Mouse (Mus musculus) heart, postnatal 36 days (tissue): ENCODE measurements around the gene Rapsn. TPM values are rescaled to one million over a fixed set of nuclear protein-coding genes. Genes with fewer than 3 reads are reported as not detected.

Experiments
- DNase-seq, 2 experiments: peaks; one replicate each; pipeline ENCODE4 v3.0.0; 2021 to 2022
- intact Hi-C: fragments of 180-260 bp; cut with DNase I; formaldehyde crosslinking; loops from one replicate; pipeline ENCODE4 v1.15.1; 2025
- total RNA-seq, 2 experiments: library from RNA; stranded (reverse); gene quantifications; 2 replicates each; pipeline ENCODE4 v1.2.3; 2021

Gene Rapsn
- total RNA-seq, 2 experiments from 2014 or later, result 16.9 to 17.8 TPM

GRCm38 (mm10) chr2:91077957-91078313, 42.5 kb downstream of the Rapsn start:
- DNase-seq, result no peak
- intact Hi-C loops, result no loop called here

- intact Hi-C loops, result no loop called here
- no peak for DNase-seq
These were observed 43.0 kb downstream of the Rapsn start for GRCm38 (mm10) chr2:91078314-91079025.

- no peak for DNase-seq
- intact Hi-C loops, result no loop called here
These were observed 43.6 kb downstream of the Rapsn start for GRCm38 (mm10) chr2:91079026-91079384.

DNA sequence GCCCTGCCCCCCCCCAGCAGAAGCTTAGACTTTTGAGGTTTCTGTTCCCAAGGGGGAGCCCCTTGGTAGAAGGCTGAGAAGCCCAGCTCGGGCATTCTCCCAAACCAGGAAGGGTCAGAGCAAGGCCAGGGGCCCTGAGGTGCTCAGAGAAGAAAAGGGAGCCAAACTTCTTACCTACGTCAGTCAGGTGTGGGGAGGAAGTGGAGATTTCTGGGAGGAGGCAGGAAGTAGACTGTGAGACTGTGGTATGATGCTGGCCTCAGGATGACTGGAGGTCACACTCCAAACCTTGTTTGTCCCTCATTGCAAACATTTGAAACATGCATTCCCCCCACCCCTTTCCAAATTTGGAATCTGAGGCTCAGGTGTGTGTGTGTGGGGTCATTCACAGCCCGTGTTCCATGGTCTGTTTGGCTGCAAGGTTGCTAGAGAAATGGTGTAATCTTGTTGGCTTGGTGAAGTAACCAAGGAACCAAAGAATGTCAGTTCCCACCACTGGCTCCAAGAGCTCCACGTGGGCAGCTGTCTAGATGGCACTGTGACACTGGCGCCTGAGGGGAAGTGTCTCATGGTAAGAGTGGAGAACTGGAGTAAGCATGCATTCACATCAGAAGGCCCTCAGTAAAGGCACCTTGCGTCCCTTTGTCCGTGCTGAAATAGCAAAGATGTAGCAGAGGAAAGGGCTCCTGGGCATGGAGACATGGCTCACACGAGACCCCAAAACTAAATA, 45.5 kb downstream of the Rapsn start:
- intact Hi-C loops, result no loop called here
- DNase-seq, result no peak

DNA sequence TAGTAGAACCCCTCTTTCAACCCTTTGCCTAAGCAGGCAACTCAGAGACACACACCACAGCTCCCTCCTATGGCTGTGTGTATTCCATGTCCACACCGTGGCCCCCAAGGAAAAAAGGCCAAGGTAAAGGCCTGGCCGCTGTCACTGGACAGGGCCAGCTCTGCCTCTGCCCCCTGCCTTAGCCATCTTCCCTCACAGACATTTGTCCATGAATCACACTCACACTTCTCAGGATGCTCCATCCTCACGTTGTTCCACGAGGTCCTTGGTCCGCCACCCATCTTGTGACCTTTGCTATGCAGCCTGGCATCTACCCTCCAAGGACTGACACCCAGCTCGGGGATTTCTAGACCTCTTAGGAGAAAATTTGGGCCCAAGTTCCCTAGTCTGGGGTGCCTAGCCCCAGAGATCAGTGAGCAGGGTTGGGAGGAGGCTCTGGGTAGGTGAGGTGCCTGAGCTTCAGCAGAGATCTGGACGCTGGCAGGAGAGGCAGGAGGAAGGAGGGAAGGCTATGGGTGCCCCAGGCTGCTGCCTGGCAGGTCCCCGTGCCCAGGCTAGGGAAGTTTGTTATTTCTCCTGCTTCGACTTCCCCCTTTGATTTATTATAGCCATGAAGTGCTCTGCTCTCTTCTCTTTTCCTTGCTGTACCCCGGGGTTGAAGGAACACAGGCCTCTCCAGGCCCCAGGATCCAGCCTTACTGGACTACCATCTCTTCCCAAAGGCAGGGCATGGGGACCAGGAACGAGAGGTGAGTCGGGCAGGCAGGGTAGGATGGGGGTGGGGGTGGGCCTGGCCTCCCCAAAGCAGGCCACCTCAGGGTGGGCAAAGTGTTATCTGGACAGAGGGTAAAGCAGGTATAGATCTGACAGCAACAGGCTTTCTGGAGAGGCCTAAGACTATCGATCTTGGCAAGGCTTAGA, 46.6 kb downstream of the Rapsn start, which contains the start of gene Spi1:
Gene Spi1, plus strand, starts transcription at position 616 of the 921 bp plus-strand sequence.
- no peak for DNase-seq
- intact Hi-C loops, result no loop called here

DNA sequence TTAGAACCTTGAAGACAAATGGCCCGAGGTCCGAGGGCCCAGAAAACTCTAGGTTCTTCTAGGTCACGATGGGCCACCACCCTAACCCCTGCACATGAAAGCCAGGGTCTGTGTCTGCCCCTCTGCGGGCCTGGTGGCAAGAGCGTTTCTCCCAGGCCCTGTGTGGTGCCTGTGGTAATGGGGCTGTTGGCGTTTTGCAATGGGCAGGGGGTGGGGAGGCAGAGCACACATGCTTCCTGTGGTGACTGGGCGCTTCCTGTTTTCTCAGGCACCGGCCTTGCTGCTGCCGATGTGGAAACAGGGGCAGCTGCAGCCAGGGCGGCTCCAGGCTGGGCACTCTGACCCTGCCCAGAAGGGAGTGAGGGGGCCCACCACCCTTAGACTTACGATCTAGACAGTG, 47.4 kb downstream of the Rapsn start:
- intact Hi-C loops, result no loop called here
- DNase-seq, result peak; percentile 59 to 60

GRCm38 (mm10) chr2:91083366-91083940, 48.0 kb downstream of the Rapsn start:
- intact Hi-C loops, result no loop called here
- no peak for DNase-seq

GRCm38 (mm10) chr2:91084179-91084820, 48.9 kb downstream of the Rapsn start:
- intact Hi-C loops, result no loop called here
- DNase-seq, result peak in 1 of 2 experiments; percentile 41

GRCm38 (mm10) chr2:91085494-91086391, 50.3 kb downstream of the Rapsn start:
- no peak for DNase-seq
- intact Hi-C loops, result no loop called here

- intact Hi-C loops, result no loop called here
- no peak for DNase-seq
These were observed 51.2 kb downstream of the Rapsn start for GRCm38 (mm10) chr2:91086392-91087237.

DNA sequence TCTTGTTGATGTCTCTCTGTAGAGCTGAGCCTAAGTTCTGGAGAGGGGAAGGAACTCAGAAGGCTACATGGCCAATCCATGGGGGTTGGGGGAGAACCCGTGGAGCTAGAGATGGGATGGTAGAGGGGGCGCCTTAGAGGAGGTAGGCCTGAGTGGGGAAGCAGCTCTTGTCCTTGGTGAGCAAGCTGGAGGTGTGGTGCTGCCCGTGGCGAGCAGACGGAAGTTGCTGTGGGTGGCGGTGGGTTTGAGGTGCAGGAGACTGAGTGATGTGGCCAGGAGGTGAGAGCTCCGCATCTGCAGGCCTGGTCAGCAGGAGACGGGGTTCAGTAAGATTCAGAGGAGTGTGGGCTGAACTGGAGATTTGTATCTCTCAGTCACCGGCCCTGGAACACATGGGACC, 52.0 kb downstream of the Rapsn start:
- no peak for DNase-seq
- intact Hi-C loops, result no loop called here

- DNase-seq, result no peak
These were observed 53.6 kb downstream of the Rapsn start for GRCm38 (mm10) chr2:91088987-91089386.

DNA sequence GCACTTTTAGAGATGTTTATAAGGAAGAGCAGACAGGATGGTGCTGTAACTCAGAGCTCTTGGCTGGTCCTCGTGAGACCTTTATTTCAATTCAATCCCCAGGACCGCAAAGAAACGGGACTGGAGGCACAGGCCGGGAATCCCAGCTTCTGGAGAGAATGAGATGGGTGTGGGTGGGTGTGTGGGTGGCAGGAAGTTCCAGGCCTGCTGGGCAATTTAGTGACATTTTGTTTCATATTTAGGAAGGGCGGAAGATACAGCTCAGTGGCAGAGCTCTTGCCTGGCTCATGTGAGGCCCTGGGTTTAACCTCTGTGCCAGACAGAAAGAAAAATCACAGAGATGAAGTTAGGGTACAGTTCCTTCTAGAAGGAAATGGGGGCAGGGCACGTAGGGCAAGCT, 54.8 kb downstream of the Rapsn start:
- DNase-seq, result no peak
- intact Hi-C loops, result no loop called here

More at GRCm38 (mm10) chr2:91088987-91089386, 53.6 kb downstream of the Rapsn start:
- intact Hi-C loops, result no loop called here

- intact Hi-C loops, result no loop called here
- DNase-seq, result no peak
These were observed 55.4 kb downstream of the Rapsn start for GRCm38 (mm10) chr2:91090827-91091226.
